Mouse (Mus musculus) heart, postnatal 14 days (tissue): ENCODE results near the gene Zswim1. TPM values are rescaled to one million over a fixed set of nuclear protein-coding genes. Genes with fewer than 3 reads are reported as not detected.

ENCODE experiments used
- DNase-seq, 2 experiments: peaks; one replicate each; pipeline ENCODE4 v3.0.0; 2021 to 2022
- intact Hi-C: fragments of 180-260 bp; cut with DNase I; formaldehyde crosslinking; loops from one replicate; pipeline ENCODE4 v1.15.1; 2025
- long read RNA-seq, 2 experiments: library from polyadenylated mRNA; stranded (forward); transcript quantifications; one replicate each; pipeline ENCODE4 v2.0.0; 2021
- total RNA-seq, 2 experiments: library from RNA; stranded (reverse); gene quantifications; 2 replicates each; pipeline ENCODE4 v1.2.3; 2021

Gene Zswim1
- 1 to 10 TPM; 3.7 to 5.0 TPM for total RNA-seq
- long read RNA-seq, experiment 1, transcript Zswim1-201 (2 exons, 2,705 nt), result major isoform, 6 of 8 reads
- long read RNA-seq, experiment 1, partial matches to known transcripts, result 0 of 8 reads
- long read RNA-seq, experiment 1, other reads (novel, unspliced or antisense), result 2 of 8 reads
- long read RNA-seq, experiment 2, transcript Zswim1-201 (2 exons, 2,705 nt), result major isoform, 14 of 15 reads
- long read RNA-seq, experiment 2, partial matches to known transcripts, result 0 of 15 reads
- long read RNA-seq, experiment 2, other reads (novel, unspliced or antisense), result 1 of 15 reads

DNA sequence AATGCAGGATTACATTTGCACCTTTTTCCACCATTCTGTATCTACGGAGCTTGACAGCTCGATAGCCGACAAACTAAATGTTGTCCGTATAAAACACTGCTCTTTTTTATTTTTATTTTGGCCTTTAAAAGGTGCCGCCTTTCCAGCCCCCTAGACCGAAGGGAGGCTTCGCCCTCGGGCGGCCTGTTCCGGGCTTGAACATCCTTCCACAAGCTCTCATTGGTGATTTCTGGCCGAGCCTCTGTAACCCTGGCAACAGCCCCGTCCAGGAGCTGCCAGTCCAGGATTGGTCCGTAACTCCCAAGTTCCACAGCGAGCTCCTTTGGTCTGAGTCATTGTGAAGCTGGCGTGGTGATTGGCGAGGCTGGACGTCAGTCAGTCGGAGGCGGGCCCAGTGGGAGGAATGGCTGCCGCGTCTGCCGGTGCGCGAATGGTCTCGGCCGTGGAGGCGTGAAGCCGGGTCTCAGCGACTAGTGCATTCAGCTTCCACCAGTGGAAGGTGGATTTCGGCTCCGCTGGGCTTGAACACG, at the start of gene Zswim1:
Gene Zswim1 (plus strand): TSS at position 51 of the 530 bp plus-strand sequence.
- peak; percentile 99 to 100 for DNase-seq
- intact Hi-C loops, result loop anchor here (10.0 kb wide), 1 partner anchor 212 kb away; the partner anchor contains the start of gene Ncoa5

DNA sequence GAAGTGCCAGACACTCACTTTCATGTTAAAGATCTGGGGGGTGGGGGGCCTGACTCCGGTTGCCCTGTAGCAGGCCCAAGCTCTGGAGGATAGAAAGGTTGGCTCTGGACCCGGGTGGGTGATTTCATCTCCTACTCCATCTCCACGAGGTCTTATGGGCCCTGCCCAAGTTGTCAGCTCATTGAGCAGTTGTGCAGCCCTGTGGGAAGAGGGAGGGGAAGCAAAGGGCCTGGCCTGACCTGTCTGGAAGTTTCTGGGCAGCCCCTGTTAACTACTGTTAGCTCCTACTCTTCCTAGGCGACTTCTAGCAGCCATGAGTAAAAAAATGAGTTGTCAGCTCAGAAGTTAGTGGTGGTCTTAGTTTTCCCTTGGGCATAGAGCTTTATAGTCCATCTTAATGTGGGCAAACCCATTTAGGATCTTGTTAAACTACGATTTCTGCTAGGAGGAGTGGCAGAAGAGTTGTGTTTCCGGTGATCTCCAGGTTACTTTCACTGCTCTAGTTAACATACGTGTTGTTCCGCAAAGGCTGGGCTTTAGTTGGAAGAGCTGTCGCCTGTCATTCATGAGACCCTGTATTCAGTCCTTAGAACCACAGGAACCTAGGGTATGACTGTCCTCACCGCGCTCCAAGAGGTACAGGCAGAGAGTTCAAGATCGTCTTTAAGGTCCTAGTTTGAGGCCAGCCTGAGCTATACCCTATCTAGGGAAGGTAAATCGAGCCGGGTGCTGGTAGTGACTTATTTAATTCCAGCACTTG, 49.1 kb upstream of the Zswim1 start:
- DNase-seq, result no peak
- intact Hi-C loops, result no loop called here

GRCm38 (mm10) chr2:164773989-164774364, 48.5 kb upstream of the Zswim1 start:
- intact Hi-C loops, result no loop called here
- DNase-seq, result no peak

DNA sequence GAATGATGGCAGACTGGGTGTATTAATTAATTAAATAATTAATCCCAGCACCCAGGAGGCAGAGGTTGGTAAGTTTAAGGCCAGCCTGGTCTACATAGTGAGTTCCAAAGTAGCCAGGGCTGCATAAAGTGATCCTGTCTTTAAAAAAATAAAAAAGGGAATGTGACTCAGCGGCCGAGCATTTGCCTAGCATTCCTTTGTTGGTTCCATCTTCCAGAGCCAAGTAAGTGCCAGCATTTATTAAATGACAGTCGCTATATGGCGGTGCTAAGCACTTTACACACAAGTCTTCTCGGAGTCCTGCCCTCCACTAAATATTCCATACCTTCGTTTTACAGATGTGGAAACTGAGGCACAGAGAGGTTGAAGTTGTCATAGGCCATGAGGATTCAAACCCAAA, 46.4 kb upstream of the Zswim1 start:
- no peak for DNase-seq
- intact Hi-C loops, result no loop called here

DNA sequence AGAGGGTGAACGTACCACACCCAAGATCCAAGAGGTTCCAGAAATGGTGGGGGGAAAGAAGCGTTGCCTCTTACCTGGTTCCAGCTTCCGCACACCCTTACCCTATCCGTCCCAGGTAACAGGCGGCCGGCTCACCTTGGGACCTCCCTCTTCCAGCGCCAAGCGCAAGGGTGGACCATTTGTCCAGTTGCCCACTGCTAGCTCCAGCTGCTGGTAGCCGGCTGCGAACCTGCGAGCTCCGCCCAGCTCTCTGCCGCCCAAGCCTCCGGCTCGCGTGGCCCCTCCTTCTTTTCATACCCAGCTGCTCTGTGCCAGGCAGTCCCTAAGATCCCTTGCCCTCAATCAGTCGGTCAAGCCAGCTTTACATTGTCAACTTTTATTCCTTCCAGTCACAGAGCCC, 45.7 kb upstream of the Zswim1 start:
- intact Hi-C loops, result no loop called here
- DNase-seq, result no peak

DNA sequence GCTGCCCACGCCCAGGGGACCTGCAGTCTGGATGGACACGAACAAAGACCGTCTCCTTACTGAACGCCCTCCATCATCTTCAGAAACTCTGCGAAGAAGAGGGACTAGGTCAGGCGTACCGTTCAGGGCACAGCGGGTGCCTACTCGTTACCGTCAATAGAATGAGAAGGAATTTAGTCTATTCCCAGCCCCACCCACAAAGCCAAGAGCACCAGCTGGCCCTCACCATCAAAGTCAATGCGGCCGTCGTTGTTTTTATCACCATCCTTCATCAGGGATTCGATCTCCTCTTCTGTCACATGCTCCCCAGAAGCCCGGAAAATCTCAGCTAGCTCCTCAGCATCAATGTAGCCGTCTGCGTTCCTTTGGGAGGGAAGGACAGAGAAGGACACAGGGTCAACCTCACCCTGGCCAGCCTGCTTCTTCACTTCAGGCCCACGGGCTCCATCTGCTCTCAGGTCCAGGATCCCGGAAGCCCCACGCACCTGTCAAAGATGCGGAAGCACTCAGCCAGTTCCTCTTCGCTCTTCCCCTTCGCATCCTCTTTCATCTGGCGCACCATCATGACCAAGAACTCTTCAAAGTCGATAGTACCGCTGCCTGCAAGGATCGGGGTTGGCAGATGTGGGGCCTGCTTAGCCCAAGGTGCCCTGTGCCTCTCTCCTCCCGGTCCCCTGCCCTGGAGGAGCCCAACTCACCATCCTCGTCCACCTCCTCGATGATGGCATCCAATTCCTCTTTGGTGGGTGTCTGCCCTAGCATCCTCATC, 45.1 kb upstream of the Zswim1 start:
- intact Hi-C loops, result no loop called here
- DNase-seq, result no peak

- intact Hi-C loops, result no loop called here
- DNase-seq, result no peak
Measured at GRCm38 (mm10) chr2:164778015-164778287, 44.5 kb upstream of the Zswim1 start.

- intact Hi-C loops, result no loop called here
- no peak for DNase-seq
Measured at GRCm38 (mm10) chr2:164778809-164779208, 43.7 kb upstream of the Zswim1 start.

GRCm38 (mm10) chr2:164779481-164780086, 42.9 kb upstream of the Zswim1 start, which contains the start of gene Tnnc2:
Gene Tnnc2 (minus strand): TSS chr2:164779967.
- intact Hi-C loops, result no loop called here
- DNase-seq, result no peak

- no peak for DNase-seq
- intact Hi-C loops, result no loop called here
Measured at GRCm38 (mm10) chr2:164781876-164782275, 40.6 kb upstream of the Zswim1 start.

DNA sequence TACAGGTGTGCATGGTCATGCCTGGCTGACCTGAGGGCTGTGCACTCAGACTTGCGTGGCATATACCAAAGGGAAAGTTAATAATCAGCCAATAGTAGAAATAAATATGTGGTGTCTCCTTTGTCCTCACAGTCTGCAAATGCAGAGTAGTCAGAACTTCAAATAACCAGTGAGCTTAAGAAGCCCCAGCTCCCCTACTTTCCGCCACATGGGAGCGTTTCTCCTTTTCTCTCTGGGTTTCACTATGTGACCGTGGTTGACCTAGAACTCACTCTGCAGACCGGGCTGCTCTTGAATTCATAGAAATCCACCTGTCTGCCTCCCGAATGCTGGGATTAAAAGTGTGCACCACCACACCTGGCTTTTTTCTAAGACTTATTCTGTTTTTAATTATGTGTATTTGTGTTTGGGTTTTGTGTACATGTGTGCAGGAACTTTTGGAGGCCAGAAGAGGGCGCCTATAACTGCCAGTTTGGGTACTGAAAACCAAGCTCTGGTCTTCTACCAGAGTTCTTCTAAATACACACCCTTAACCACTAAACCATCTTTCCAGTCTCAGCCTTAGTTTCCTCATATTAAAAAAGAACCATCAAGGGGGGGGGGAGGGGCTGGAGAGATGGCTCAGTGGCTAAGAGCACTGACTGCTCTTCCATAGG, 38.4 kb upstream of the Zswim1 start:
- intact Hi-C loops, result no loop called here
- no peak for DNase-seq

GRCm38 (mm10) chr2:164784869-164785420, 37.5 kb upstream of the Zswim1 start:
- intact Hi-C loops, result loop anchor here (5.0 kb wide), 1 partner anchor 38 kb away; the partner anchor contains the start of genes Dnttip1 and Wfdc3
- DNase-seq, result no peak

DNA sequence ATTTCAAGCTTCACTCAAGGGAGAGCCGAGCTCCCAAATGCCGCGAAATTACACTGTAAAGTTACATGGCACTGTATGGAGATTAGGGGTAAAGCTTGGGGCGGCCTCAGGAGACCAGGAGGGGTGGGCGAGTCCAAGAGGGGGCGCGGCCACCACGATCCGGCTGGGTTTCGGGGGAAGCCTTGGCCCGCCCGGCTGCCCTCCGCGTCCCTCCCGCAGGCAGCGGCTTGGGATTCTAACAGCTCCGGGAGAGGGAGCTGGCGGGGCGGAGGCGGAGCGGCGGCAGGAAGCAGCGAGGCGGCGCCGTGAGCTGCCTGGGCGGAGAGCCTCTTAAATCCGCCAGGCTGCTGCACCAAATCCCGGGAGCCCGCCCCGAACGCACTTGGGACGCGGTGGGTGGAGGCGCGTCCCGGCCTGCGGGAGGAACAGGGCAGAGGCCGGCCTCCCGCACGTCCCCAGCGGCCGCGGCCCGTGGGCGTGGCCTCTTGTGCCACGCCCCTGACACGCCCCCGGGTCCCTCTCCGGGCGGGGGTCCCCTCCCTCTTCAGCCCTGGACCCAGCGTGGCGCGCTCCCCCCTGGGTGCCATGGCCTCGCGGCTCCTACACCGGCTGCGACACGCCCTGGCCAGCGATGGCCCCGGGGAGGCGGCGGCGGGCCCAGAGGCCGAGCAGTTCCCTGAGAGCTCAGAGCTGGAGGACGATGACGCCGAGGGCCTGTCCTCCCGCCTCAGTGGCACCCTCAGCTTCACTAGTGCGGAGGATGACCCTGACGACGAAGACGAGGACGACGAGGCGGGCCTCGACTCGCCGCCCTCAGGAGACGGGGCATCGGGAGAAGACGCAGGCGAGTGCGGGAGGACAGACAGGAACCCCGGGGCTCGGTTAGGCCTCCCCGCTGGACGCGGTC, 36.8 kb upstream of the Zswim1 start, which contains the start of gene Snx21:
Gene Snx21 (plus strand): TSS at position 343 of the 907 bp plus-strand sequence.
- peak; percentile 92 to 94 for DNase-seq
- intact Hi-C loops, result loop anchor here (5.0 kb wide), 1 partner anchor 38 kb away; the partner anchor contains the start of genes Dnttip1 and Wfdc3

DNA sequence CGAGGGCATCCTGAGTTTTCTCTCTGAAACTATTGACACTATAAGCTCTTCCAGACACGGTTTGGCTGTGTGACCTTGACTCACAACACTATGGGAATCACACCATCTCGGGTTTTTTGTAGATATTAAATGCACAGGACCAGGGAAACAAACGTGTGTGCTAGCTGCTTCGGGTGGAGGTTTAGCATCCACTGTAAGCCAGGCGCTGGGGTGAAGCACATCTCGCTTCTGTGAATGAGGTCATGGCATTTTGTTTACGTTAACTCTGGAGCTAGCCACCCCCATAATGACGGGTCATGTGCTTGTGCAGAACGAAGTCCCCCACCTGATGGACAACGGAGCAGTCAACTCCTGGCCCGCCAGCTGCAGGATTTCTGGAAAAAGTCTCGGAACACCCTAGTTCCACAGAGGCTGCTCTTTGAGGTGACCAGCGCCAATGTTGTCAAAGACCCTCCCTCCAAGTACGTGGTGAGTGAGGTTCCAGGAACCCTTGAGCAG, 36.0 kb upstream of the Zswim1 start:
- no peak for DNase-seq
- intact Hi-C loops, result loop anchor here (5.0 kb wide), 1 partner anchor 39 kb away; the partner anchor contains the start of genes Dnttip1 and Wfdc3

GRCm38 (mm10) chr2:164787032-164787431, 35.5 kb upstream of the Zswim1 start:
- DNase-seq, result no peak
- intact Hi-C loops, result loop anchor here (5.0 kb wide), 1 partner anchor 40 kb away; the partner anchor contains the start of genes Dnttip1 and Wfdc3

GRCm38 (mm10) chr2:164787779-164788178, 34.7 kb upstream of the Zswim1 start:
- intact Hi-C loops, result loop anchor here (5.0 kb wide), 1 partner anchor 40 kb away; the partner anchor contains the start of genes Dnttip1 and Wfdc3
- DNase-seq, result no peak

- intact Hi-C loops, result loop anchor here (5.0 kb wide), 1 partner anchor 41 kb away; the partner anchor contains the start of genes Dnttip1 and Wfdc3
- DNase-seq, result no peak
Measured at GRCm38 (mm10) chr2:164788411-164788810, 34.1 kb upstream of the Zswim1 start.

GRCm38 (mm10) chr2:164790451-164790850, 32.0 kb upstream of the Zswim1 start:
- intact Hi-C loops, result loop anchor here (5.0 kb wide), 1 partner anchor 113 kb away; no protein-coding TSS in a partner anchor
- peak in 1 of 2 experiments; percentile 20 for DNase-seq
